Mouse (Mus musculus): Measurements from ENCODE around the gene Inf2.

GRCm38 (mm10) chr12:112664124-112664523, 75.5 kb downstream of the Inf2 start:
- no peak for TF ChIP-seq POLR2A (IDR thresholded peaks at IDR 0.05; ENCODE audit: extremely low read depth, insufficient read depth, low read length)
- TF ChIP-seq CTCF (IDR thresholded peaks at IDR 0.05; ENCODE audit: extremely low read depth, insufficient read depth, low read length): no peak

All from cortical plate, adult 2 months (tissue).